Mouse (Mus musculus) forebrain, embryonic 13.5 days (tissue): Measurements from ENCODE around the gene Cyp27b1. TPM values are rescaled to one million over a fixed set of nuclear protein-coding genes. Genes with fewer than 3 reads are reported as not detected.

ENCODE experiments used
- microRNA counts: library from miRNA; unstranded; fragments of <30 nt; microRNA quantifications from one replicate; lab custom pipeline; 2016
- microRNA-seq: library from miRNA; unstranded; fragments of <30 nt; microRNA quantifications from one replicate; pipeline ENCODE4, GENCODE M21; 2016
- polyA plus RNA-seq: library from polyadenylated mRNA; unstranded; fragments of >200 nt; fragmentation: Nextera tagmentation; extraction: Ambion mirVana; gene quantifications from 2 replicates; pipeline ENCODE4 v1.2.1, GENCODE M21; 2015

Gene Cyp27b1
- polyA plus RNA-seq, 1 experiment from 2014 or later = 0.06 TPM

MicroRNA genes within 50 kb of the gene (microRNA counts, 519-probe panel; counts per million panel counts)
- microRNA mmu-miR-546 (lab: Ali Mortazavi, UCI) = 177 counts per million, percentile 53 among the panel's probes with 10 or more counts

Small RNA genes within 50 kb of the gene (microRNA-seq; reads per million reads assigned to microRNA genes)
- not detected for gene Mir546

Other genes with a start within 250 kb of the Cyp27b1 start
- gene Atp23, start 146.9 kb upstream of the Cyp27b1 start, polyA plus RNA-seq = 9.0 and 9.9 TPM in 2 replicates
- gene Ctdsp2, start 69.5 kb upstream of the Cyp27b1 start, polyA plus RNA-seq = 27.8 and 30.9 TPM in 2 replicates
- gene Avil, start 47.5 kb upstream of the Cyp27b1 start, polyA plus RNA-seq = 0.15 and 0.19 TPM in 2 replicates
- 74.7 and 78.4 TPM in 2 replicates for gene Tsfm, start 17.4 kb upstream of the Cyp27b1 start, polyA plus RNA-seq
- gene Mettl1, start 6.8 kb upstream of the Cyp27b1 start, polyA plus RNA-seq = 29.3 and 30.0 TPM in 2 replicates
- gene Eef1akmt3, start 6.7 kb upstream of the Cyp27b1 start, polyA plus RNA-seq = 0.08 and 0.14 TPM in 2 replicates
- gene March9, start 11.9 kb downstream of the Cyp27b1 start, polyA plus RNA-seq = 4.0 and 4.5 TPM in 2 replicates
- gene Cdk4, start 15.3 kb downstream of the Cyp27b1 start, polyA plus RNA-seq = 2,414 and 2,431 TPM in 2 replicates
- 133 and 141 TPM in 2 replicates for gene Tspan31, start 22.0 kb downstream of the Cyp27b1 start, polyA plus RNA-seq
- gene Agap2, start 27.0 kb downstream of the Cyp27b1 start, polyA plus RNA-seq = 1.5 and 1.7 TPM in 2 replicates
- gene Os9, start 72.9 kb downstream of the Cyp27b1 start, polyA plus RNA-seq = 94.8 and 101 TPM in 2 replicates
- 15.7 and 16.7 TPM in 2 replicates for gene B4galnt1, start 117.0 kb downstream of the Cyp27b1 start, polyA plus RNA-seq
- 0.93 and 1.1 TPM in 2 replicates for gene Slc26a10, start 132.4 kb downstream of the Cyp27b1 start, polyA plus RNA-seq
- 24.3 and 25.8 TPM in 2 replicates for gene Arhgef25, start 141.8 kb downstream of the Cyp27b1 start, polyA plus RNA-seq
- gene Dtx3, start 147.5 kb downstream of the Cyp27b1 start, polyA plus RNA-seq = 150 and 155 TPM in 2 replicates
- gene Pip4k2c, start 163.3 kb downstream of the Cyp27b1 start, polyA plus RNA-seq = 18.8 and 19.5 TPM in 2 replicates
- 45.4 and 47.6 TPM in 2 replicates for gene Kif5a, start 215.1 kb downstream of the Cyp27b1 start, polyA plus RNA-seq
- gene Dctn2, start 218.1 kb downstream of the Cyp27b1 start, polyA plus RNA-seq = 262 and 282 TPM in 2 replicates
- gene Mbd6, start 240.8 kb downstream of the Cyp27b1 start, polyA plus RNA-seq = 13.6 and 16.7 TPM in 2 replicates